Mouse (Mus musculus) bone marrow, adult 2 months (tissue): ENCODE data around the gene Dnm2.

ENCODE experiments used
- CTCF ChIP-seq: fragments of 200-500 bp; IDR thresholded peaks from 2 replicates; pipeline ENCODE4 v1.5.1; 2011; ENCODE audit warnings: low read length, control low read depth; ENCODE audit not compliant: control insufficient read depth, insufficient read depth
- POLR2A ChIP-seq: fragments of 200-500 bp; IDR thresholded peaks from 2 replicates; pipeline ENCODE4 v1.6.1; 2011; ENCODE audit warnings: low read depth, mild to moderate bottlenecking, control low read depth, low read length, borderline replicate concordance; ENCODE audit not compliant: control insufficient read depth

- TF ChIP-seq CTCF (peak; percentile 82), POLR2A (no peak)
Observed at GRCm38 (mm10) chr9:21409592-21410317, 15.0 kb upstream of the Dnm2 start.
